Mouse (Mus musculus) natural killer cell, adult 2 months (primary cell): Measurements from ENCODE around the gene Rpl36a-ps1.

ENCODE experiments used
- DNase-seq, 2 experiments: peaks; one replicate each; pipeline ENCODE4 v3.0.0; 2022; ENCODE audit warnings: low spot score in 2 of 2

Gene Rpl36a-ps1

GRCm38 (mm10) chr14:98951626-98952290 is 42.4 kb downstream of the Rpl36a-ps1 start:
- no peak for DNase-seq
